Mouse (Mus musculus) CD4-positive, CD25-positive, alpha-beta regulatory T cell, adult 9 weeks (primary cell): ENCODE measurements around the gene Naglu. TPM values are rescaled to one million over a fixed set of nuclear protein-coding genes. Genes with fewer than 3 reads are reported as not detected.

ENCODE experiments used
- polyA plus RNA-seq: library from polyadenylated mRNA; unstranded; fragments of 100-300 nt; shearing (Covaris generic); gene quantifications from one replicate; pipeline ENCODE4 v1.2.1, GENCODE M21; 2017

The Naglu gene
- polyA plus RNA-seq: 5.5 TPM

GRCm38 (mm10) chr11:101069391-101070188, at the start of gene Naglu:
TSS of gene Naglu (plus strand) at chr11:101070012.

DNA sequence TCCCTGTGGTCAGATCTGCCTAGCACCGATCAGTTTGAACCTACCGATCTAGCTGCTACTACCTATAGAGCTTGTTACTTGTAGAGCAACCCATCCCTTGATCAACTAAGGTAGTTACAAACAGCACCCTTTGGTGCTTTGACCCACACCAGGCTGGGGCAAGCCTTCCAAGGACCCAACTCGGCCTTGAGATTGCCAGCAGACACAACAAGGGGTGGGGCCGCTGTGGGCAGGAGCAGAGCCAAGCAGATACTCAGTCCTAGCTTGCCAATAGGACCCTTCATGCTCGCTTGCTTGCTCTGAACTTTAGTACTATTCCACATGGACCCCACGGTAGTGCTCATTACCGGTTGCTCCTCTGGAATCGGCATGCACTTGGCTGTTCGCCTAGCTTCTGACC, 8.3 kb downstream of the Naglu start, which contains the start of gene Hsd17b1:
TSS of gene Hsd17b1 (plus strand) at position 291 of the 400 bp plus-strand sequence.

GRCm38 (mm10) chr11:101082208-101083082, 12.6 kb downstream of the Naglu start, which contains the start of gene Coasy:
TSS of gene Coasy (plus strand) at chr11:101082565.

DNA sequence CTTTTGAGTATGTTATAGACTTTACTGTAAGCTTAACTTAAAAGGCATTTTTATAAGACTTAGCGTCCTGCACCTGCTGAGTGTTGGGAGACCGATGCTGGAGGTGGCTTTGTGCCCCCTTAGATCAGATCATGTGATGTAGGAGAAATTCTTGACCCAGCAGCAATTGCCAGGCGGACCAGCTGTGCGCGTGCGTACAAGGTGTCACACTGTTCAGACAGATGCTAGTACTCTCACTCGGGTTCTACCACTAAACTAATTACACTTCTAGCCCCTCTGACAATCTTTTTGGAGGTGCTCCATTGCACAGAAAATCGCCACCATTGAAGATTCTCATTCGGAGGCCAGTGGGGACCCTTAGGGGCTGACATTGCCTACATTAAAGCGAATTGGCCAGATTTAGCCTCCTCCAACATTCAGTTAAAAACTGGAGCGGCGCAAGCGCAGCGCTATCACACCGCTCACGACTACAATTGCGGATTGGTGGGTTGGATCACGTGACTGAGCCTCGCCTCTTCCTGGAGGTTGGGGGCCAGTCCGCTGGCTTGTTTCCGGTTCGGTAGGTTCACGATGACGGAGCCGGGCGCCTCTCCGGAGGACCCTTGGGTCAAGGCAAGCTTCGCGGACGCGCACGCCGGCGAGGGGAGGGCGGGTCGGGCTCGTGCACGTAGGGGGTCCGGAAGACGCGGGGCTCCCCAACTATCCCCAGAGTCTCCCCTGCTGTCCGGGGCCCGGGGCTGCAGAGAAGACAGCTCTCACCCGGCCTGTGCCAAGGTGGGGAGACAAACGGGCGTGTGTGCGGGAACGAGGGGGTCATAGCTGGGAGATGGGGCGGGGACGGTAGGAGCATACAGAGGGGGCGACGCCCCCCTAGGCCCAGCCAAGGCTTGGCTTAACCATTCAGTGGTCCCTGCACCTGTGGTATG, 17.2 kb downstream of the Naglu start, which contains the start of gene Mlx:
TSS of gene Mlx (plus strand) at position 522 of the 926 bp plus-strand sequence.

DNA sequence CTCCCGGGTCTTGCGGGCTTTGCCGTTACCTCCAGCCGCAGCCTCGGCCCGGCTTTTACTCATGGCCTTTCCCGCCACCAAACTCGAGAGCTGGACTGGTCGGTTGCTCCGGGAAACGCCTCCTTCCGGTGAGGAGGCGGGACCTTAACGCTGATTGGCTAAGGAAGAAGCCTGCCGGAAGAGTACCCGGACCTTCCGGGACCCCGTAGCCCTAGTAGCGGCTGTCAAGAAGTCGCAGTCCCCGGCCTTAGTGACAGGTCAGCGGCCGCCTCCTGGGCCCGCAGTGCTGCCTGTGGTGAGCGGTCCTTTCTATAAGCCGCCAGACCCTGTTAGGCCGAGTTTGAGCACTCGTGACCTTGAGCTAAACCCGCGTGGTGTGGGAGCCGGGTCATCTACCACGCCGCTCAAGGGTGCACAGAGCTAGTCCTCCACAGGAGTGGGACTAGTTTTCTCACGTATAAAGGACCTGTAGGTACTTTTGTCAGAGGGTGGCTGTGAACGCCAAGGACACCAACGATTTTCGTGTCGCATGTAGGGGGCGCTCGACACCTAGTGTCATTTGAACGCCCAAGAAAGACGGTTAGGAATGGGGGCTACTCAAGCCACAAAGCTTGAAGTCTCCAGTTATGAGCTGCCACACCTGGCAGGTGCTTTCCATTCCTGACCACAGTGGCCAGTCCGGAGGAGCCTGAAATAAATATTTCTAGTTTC, 25.7 kb downstream of the Naglu start, which contains the start of gene Psmc3ip:
TSS of gene Psmc3ip (minus strand) at position 123 of the 711 bp plus-strand sequence.

DNA sequence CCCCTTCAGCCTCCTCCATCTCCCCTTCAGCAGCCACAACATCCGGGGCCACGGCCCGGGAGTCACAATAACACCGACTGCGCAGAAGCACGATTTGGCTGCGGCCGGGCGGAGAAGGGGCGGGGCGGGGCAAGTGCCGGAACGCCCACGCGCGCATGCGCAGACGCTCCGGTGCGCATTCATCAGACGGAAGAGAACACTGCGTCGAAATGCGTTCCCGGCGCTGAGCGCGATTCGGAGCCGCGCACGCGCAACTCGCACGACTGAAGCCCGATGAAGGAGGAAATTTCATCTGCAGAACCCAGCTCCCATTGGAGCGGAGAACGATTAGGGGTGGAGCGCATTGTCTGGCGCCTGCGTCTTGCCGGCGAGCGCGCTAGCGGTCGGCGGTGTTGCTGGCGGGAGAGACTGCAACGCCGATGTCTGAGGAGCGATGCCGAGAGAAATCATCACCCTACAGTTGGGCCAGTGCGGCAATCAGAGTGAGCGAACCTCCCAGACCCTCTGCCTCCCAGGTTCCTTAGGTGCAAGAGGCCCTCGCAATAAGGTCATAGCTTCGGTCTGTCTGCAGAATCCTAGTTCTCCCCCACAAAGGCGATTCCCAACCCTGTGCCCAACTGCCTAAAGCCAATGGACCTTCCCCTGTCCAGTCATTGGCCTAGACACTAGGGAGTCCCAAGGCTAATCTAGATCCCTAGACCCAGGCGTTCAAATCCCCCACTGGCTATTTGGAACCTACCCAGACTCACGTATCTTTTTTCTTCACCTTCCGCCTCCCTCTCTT, 50.1 kb downstream of the Naglu start, which contains the start of the genes Retreg3 and Tubg1:
TSS of gene Retreg3 (minus strand) at position 133 of the 784 bp plus-strand sequence.
TSS of gene Tubg1 (plus strand) at position 178 of the 784 bp plus-strand sequence.

Other genes with a start within 250 kb of the Naglu start
- gene Stat5b, start 219.3 kb upstream of the Naglu start, polyA plus RNA-seq: 123 TPM
- 105 TPM for gene Stat5a, start 210.7 kb upstream of the Naglu start, polyA plus RNA-seq
- 221 TPM for gene Stat3, start 130.5 kb upstream of the Naglu start, polyA plus RNA-seq
- 0.31 TPM for gene Cavin1, start 99.1 kb upstream of the Naglu start, polyA plus RNA-seq
- gene Atp6v0a1, start 60.6 kb upstream of the Naglu start, polyA plus RNA-seq: 6.4 TPM
- gene Hsd17b1, start 8.4 kb downstream of the Naglu start, polyA plus RNA-seq: 0.20 TPM
- 41.6 TPM for gene Coasy, start 12.6 kb downstream of the Naglu start, polyA plus RNA-seq
- gene Mlx, start 17.3 kb downstream of the Naglu start, polyA plus RNA-seq: 123 TPM
- gene Psmc3ip, start 25.4 kb downstream of the Naglu start, polyA plus RNA-seq: 9.8 TPM
- 43.8 TPM for gene Retreg3, start 49.9 kb downstream of the Naglu start, polyA plus RNA-seq
- gene Tubg1, start 49.9 kb downstream of the Naglu start, polyA plus RNA-seq: 44.6 TPM
- gene Tubg2, start 85.9 kb downstream of the Naglu start, polyA plus RNA-seq: 4.5 TPM
- 0.05 TPM for gene Cntnap1, start 100.5 kb downstream of the Naglu start, polyA plus RNA-seq
- not detected for gene Plekhh3, start 101.3 kb downstream of the Naglu start, polyA plus RNA-seq
- gene Ccr10, start 105.4 kb downstream of the Naglu start, polyA plus RNA-seq: 2.0 TPM
- 98.0 TPM for gene Ezh1, start 156.5 kb downstream of the Naglu start, polyA plus RNA-seq
- 0.36 TPM for gene Ramp2, start 176.0 kb downstream of the Naglu start, polyA plus RNA-seq
- 178 TPM for gene Vps25, start 183.7 kb downstream of the Naglu start, polyA plus RNA-seq
- gene Wnk4, start 190.6 kb downstream of the Naglu start, polyA plus RNA-seq: 6.2 TPM
- 0.33 TPM for gene Cntd1, start 209.0 kb downstream of the Naglu start, polyA plus RNA-seq
- 134 TPM for gene Coa3, start 209.1 kb downstream of the Naglu start, polyA plus RNA-seq
- 232 TPM for gene Becn1, start 232.3 kb downstream of the Naglu start, polyA plus RNA-seq
- gene Psme3, start 246.2 kb downstream of the Naglu start, polyA plus RNA-seq: 93.7 TPM